Mouse (Mus musculus) spleen, adult 18-20 months (tissue): ENCODE data around the gene Rps15a.

ENCODE experiments used
- DNase-seq, 2 experiments: peaks; one replicate each; pipeline ENCODE4 v3.0.0; 2022; ENCODE audit warnings: mixed read lengths in 2 of 2

The Rps15a gene

DNA sequence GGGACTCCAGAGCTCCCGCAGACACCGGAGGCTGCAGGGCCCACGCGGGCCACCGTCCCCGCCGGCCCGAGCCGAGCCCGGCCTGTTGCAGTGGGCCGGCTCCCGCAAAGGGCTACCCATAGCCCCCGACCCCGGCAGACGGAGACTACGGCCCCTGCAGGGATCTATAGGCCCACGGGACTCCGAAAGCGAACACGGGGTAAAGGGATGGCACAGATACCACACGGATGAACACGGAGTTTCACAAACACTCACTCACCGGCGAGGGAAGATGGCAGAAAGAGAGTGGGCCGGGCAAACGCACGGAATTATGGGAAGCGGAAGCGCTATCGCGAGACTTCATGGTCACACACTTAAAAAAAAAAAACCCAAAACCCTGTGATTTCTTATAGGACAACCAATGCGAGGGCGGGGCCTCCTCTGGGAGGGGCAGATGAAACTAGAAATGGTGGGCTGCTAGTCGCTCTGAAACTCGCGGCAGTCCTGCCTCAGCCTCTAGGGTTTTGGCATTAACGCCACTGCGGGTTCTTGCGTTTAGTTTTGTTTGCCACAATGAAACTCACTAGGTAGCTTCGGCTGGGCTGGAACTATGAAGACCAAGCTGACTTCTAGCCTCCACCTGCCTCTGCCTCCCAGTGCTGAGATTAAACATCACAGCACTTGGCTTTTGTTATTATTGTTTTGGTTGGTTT is at the start of gene Rps15a:
TSS of gene Rps15a (minus strand) at position 312 of the 692 bp plus-strand sequence.
- peak; percentile 89 to 96 for DNase-seq

DNA sequence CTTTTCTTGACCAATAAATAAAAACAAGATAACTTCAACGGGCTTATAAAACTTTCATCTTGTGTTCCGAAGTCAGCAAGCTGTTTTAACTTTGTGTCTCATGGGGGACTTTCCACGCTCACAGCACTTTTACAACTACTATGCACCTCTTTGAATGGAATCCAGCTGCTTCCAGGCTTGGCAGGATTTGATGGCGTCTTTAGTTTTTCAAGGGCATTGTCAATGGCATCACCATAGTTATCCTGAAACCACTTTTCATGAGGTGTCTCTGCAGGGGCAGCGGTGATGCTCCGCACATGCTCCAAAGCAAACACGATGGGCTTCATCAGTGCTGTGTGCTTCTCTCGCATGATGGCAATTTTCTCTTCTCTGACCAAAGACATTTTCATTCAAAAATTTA is 47.0 kb upstream of the Rps15a start:
- DNase-seq, result no peak

DNA sequence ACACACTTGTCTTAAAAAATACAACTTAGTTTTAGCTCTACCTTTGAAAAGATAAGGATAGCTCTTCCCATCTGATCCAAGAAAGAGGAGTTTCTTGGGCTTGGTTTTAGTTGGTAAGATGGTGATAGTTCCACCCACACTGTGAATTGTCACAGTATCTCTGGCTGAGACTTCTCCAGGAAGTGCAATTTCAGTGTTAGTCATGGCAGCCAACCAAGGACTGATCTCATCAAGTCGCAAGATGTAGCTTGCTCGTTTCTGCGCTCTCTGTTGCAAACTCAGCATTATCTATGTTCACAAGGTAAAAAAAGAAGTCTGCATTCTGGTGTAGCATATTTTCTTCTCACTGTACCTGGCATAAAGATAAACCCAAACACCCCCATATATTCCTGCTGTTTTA is 44.1 kb upstream of the Rps15a start:
- DNase-seq, result no peak

DNA sequence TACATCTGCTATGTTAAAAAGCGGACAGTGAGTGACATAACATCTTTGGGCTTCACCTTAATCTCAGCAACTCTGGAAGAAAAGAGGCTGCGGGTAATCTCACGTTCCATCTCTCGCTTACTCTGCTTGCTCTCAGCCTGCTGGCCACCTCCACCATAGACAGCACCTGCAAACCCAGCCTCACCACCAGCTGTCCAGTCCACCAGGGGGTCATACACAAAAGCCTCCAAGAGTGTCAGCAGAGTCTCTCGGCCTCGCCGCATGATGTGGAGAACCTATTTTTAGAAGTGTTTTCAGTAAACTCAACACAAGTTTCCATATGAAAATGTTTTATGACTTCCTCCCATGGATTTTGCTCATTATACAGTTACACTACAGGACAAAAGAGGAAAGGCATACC is 40.5 kb upstream of the Rps15a start:
- DNase-seq, result no peak

DNA sequence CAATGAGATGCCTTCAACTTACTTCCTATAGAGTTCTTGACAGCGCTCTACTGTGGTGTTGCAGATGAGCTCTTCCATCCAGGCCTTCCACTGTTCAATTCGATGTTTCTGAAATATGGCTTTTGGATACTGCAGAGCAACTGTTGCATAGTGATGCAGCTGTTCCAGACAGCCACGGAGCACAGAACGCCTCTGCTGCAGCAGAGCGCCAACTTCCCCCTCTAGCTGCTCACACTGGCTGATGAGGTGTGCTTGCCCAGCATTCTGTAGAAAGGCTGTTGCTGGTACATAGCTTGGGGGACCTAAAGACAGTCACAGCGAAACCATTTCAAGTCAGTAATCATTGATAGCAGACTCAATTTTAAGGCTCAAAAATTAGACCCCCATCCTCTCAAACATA is 38.2 kb upstream of the Rps15a start:
- DNase-seq, result no peak

DNA sequence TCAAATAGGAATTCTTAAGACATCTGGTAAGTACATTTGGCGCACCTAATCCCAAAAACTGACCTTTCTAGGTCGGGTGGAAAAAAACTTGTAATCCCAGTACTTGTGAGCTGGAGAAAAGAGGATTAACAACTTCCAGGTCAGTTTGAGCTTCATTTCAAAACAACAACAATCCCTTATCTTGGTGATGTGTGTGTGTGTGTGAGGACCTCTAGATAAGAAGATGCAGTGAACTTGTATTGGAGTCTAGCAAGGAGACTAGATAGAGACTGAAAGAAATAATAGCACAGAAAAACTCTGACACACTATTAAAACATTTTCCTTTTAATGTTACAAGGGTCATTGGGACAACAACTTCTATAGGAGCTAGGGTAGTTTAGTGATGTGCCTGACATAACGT is 27.6 kb upstream of the Rps15a start:
- DNase-seq, result no peak

DNA sequence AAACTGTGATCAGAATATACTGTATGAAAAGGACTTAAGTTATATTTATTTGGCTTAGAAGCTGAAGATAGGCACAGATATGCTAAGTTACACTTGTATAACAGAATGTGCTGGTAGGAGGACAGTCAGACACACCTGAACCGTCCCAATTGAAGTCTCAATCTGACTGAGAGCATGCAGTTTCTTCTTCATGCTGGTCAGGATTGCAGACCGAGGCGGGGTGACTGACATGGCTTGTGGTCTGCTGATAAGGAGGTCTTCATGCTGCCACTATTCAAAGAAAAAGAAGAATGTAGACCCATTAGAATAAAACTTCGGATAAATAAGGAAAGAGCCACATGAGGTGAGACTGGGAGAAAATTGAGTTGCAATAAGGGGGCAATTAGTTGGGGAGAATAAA is 27.1 kb upstream of the Rps15a start:
- DNase-seq, result no peak

DNA sequence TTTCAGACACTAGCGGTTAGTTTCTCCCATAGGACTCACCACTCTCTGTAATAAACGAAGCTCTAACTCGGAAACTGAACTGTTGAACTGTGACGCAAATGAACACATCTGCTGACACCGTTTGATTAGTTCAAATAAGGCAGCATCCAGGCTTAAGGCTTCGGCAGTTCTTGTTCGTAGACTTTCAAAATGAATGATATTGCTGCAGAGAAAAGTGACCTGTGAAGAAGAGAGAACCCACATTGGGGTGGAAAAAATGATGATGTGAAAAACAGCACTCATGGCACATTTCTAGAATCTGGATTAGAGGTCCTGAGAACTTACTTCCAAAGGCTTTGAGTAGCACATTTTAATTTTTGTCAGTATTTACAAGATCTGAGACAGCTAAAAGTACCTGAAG is 25.3 kb upstream of the Rps15a start:
- DNase-seq, result no peak

DNA sequence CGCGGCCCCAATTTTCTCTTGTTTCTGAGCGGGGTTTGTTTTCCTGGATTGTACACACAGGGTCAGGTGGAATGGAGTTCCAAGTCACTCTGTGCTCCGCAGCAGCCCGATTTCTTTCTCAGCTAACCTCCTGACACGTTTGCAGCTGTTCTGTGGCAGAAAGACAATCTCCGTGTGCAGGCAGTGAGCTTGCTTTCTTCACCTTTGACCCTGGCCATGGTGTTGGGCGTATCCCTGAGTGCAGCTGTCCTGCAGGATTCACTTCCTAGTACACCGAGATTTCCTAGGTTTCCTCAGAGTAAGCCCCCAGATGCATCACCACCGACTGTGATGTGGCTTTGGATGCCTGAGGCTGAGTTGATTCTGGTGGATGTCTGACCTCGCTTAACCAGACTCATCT is 19.1 kb upstream of the Rps15a start:
- DNase-seq, result no peak

DNA sequence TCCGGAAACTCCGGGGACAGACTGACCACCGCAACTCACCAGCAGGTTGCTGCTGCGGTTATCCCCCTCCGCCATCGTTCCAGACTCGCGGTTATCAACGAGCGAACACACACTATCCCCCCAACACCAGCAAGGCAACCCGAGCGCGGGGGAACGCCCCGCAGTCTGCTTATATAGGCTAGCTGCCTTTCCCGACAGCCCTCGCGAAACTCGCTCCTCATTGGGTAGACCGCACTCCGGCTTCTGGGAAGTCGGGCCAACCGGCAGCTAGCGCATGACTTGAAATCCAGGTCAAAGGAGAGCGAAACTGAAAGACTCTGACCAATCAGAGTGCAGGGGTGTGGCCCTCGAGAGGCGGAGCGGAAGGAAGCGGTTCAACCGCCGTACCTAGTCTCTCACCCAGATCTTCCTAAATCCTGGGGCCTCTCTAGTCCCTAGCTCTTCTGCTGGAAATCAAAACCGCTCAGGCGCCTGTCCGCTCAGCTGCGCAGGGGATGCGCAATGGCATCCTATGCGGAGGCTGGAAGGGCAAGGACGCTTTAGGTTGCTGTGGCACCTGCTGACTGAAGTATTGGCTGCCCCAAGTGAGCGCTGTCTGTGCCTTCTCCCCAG is 13.5 kb upstream of the Rps15a start, which contains the start of gene Arl6ip1:
TSS of gene Arl6ip1 (minus strand) at position 233 of the 612 bp plus-strand sequence.
- DNase-seq, result peak; percentile 91 to 94

DNA sequence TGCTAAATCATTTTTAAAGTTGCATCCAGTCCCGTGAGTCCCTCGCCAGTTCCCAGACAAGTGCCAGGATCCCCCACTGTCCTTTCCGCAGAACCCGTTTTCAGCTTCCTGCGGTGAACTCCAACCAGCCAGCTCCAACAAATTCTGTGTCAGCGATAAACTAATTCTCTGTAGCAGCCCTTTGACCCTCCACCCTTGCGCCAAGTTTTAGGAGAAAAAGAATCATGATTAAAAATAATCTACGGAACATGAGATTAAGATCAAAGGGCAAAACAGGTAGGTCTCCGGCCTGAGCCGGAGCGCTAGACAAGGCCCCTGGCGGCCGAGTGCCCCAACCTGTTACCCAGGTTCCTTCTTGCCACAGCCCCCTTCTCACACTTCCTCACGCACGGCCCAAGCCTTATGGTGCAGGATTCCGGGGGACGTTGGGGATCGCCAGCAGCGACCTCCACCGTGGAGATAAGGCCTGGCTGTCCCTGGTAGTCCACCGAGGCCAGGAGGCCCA is 13.0 kb upstream of the Rps15a start:
- no peak for DNase-seq

DNA sequence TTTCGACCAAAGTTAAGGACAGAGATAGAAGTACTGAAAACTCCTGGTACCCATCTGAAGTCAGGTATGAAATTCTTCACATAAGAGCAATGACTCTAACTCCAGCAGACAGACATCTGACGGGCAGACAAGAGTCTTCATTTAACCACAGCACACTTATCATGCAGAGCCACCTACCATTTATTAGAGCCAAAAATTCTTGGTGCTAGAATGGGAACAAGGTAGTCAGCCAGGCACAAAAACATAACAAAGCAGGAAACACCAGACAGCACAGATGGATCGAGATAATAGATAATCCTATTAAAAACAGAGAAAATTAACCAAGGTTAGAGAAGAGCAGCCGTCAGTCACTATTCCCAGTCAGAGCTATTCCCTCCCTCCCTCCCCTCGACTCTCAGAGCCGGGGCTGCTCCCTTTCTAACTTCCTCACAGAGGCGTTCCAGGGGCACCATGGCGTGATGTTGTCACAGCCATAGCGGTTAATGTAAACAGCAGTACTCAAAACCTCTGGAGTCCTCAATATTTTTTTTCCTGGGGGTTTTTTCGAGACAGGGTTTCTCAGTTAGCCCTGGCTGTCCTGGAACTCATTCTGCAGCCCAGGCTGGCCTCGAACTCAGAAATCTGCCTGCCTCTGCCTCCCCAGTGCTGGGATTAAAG is 10.4 kb upstream of the Rps15a start:
- no peak for DNase-seq

DNA sequence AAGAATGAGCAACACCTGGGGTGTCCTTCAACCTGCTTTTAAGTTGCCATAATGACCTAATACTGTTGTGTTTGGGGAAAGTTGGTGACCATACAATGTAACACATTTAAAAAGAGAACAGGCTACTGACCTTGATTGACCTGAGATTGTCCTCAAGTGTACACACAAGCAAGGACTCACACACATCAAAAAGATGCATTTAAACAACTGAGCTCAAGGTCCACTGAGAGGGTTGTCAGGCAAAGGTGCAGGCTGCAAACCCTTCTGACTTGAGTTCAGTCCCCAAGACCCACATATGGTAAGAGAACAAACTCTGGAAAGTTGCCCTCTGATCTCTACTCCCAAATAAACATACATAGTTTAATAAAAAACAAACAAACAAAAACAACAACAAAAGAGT is 9.7 kb upstream of the Rps15a start:
- no peak for DNase-seq

DNA sequence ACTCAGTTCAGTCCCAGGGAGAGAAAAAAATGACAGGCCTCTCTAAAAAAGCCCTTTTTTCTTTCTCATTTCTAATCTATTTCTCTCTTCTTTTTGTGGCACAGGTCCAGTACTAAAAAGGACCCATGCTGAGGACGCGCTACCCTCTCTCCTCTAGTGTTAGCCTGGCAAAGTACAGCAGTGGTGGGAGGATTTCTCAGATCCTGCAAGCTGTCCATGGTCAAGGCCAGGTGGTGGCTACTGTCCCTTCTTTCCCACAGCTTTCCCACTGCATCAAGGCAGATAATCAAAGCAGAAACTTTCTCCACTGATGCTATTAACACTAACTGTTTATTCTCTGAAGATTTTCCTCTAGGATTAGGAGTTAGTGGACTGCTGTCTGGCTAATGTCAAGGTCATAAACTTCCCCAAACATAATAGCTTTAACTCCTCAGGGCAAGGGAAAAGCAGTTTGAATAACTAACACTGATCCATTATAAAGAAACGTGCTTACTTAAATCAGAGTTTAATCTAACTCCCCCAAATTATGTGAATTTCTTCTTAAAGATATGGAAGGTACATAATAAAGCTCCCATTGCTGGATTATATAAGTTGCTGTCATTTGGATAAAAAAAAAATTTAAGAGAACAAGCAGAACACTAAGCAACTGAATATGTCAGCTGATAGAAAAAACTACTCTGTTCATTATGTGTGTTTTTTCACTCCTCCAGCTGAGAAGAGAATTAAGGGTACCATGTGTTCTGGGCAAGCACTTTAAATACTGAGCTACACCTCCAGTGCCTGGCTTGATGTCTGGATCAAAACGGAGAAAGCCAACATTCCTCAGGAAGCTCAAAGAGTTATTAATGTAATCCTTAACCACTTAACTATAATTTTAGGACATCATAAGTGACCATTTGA is 7.8 kb upstream of the Rps15a start:
- no peak for DNase-seq

DNA sequence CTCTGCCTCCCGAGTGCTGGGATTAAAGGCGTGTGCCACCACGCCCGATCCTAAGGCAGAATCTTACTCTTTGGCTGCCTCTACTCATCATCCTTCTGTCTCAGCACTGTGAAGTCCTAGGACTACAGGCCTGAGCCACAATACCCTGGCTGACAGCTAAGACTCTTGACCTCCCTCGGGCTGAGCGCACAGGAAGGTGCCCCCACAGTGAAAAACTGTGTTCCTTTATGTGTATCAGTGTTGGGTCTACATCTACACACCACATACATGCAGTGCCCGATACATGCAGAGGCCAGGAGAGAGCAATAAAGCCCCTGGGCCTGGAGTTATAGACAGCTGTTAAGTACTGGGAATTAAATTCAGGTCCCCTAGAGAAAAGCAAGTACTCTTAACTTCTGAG is 6.2 kb upstream of the Rps15a start:
- no peak for DNase-seq

DNA sequence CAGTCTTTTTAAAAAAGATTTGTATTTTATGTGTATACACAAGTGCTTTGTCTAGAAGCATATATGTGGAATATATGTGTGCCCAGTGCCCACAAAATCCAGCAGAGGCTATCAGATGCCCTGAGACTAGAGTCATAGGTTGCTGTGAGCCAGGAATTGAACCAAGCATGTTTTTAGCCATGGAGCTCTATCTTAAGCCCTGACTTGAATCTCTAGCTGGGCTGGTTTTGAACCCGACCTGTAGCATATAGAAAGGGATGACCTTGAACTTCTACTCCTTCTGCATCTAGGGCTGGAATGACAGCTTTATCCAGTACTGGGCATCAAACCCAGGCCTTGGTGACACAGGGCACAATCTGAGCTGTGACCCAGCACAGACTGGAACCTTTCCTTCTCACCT is 4.7 kb upstream of the Rps15a start:
- no peak for DNase-seq

DNA sequence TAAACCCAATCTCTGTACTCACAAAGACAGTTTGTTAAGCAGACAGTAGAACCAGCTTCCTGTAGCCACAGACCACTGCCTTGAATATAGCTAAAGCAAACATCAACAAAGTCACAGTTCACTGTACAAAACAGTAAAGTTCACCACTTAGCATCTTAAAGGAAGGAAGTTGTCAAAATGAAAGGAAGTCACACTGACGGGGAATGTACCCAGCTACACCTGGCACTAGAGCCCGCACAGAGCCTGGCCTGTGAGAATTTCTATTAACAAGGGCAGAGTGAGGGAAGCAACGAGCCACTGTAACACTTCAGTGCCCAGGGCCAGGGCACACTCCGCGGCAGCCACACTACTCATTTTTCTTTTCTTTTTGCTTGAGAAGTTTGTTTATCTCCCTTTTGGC is 4.0 kb upstream of the Rps15a start:
- DNase-seq, result peak; percentile 52 to 62

DNA sequence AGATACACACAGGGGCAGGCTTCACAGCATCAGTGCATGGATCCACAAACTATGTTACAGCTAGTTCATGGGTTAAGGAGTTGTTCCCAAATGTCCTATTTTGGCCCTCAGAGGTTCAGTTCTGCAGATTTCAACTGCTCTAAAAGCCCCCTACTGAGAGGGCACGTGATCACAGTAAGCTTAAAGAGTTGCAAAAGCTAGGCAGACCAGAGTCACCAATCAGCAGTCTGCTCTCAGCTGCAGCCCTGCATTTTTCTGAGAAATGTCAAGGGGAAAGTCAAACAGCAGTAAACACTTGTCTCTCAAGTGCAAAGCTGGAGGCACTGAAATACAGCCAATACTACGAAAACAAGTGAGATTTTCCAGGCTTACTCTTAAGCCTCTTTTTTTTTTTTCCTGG is 3.2 kb upstream of the Rps15a start:
- no peak for DNase-seq

DNA sequence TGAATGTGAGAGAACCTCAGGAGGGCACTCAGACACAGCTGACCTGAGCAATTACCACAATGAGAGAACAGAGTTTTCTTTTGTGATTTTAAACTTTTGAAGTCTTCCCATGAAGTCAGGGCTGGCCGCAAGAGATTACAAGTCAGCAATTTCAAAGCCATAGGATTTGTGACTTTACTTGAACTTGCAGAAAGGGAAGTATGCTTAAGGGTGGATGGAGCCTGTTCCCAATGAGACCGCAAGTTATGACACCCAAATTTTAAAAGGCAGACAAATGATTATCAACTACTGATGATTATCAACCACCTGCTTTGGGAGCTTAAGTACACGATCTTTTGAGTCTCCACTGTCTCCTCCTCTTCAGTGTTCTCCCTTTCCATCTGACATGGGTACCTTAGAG is 2.4 kb upstream of the Rps15a start:
- DNase-seq, result no peak

DNA sequence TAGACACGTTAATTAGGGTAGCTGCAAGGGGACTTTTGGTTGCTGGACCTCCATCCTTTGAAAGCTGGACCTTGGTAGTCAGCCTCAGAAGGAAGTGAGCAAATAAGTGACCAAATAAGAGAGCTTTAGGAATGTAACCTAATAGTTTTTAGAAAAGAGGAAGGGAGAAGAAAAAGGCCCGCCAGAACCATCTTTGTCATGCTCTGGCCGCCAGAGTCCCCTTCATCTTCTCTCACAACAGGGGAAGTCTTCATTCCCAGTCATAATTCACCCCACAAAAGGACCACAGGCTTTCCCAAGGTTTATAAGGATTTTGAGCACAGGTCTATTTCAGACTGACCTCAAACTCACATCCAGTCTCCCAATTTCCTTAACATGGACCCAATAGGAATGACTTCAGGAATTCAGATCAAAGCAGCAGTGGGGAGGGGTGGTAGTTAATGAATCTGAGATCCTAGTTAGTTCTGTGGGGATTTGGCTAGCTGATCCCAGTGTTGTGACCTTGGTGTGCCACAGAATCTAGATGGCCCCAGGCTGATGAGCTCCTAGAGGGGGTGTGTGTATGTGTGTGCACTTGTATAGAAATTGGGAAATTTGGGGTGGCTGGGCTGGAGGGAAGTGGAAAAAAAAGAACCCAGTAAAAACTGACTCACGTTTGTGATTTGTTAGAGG is 1.7 kb upstream of the Rps15a start:
- DNase-seq, result no peak

DNA sequence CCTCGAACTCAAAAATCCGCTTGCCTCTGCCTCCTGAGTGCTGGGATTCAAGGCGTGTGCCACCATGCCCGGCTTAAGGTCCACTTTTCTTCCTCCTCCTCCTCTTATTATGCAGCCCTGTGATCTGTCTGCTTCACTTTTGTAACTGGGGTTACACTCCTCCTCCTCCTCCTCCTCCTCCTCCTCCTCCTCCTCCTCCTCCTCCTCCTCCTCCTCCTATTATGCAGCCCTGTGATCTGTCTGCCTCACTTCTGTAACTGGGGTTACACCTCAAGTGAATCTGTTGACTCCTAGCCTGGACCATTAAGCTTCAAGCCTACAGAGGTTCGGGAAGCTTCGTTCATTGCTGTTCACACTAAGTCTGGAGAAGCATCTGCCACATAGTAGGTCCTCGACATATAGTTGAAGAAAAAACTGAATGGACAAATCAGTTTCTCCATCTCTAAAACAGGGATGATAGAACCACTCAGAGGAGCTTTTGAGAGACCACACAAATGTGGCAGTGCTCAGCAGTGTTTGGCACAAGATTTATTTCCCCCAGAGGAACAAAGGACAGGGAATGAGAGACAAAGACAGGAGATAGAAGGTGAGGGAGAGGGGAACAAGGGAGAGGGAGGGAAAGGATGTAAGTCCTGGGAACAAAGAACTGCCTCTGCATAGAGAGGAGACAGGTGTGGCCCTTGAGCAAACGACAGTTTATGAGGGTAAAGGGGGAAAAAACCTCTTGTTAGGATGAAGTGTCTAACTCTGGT is 975 bp upstream of the Rps15a start:
- DNase-seq, result no peak

DNA sequence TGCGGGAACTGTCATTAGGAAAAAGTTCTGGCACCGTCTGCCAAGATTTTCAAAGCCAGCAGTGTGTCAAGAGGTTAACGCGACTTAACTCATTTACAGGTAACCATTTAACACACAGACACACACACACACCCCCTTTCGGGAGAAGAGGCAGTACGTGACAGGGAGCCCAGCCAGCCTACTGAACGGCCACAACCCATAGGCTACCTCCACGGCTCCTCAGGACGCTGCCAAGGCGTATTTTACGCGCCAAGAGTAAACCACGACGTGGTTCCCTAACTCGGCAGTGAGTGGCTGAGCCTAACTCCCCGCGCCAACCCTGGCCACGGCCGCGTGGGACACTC is 483 bp downstream of the Rps15a start:
- no peak for DNase-seq
